Mouse (Mus musculus) forebrain, postnatal 0 days (tissue): ENCODE results near the gene P3h1. TPM values are rescaled to one million over a fixed set of nuclear protein-coding genes. Genes with fewer than 3 reads are reported as not detected.

Experiments
- ATAC-seq: fragments of 200-750 bp; cut with Nextera tagmentation; 2 replicates; pipeline ENCODE4 v1.8.0; 2017; ENCODE audit warnings: mild to moderate bottlenecking, moderate library complexity
- DNase-seq: peaks from one replicate; pipeline ENCODE4 v3.0.0-alpha.2; 2015
- H3K27ac ChIP-seq: fragments of 300-500 bp; sonication (generic); 2 replicates; pipeline ENCODE4 v1.5.1; 2014; ENCODE audit warnings: low read depth, mild to moderate bottlenecking, antibody characterized with exemption, low read length, moderate library complexity, mixed read lengths
- H3K27me3 ChIP-seq: fragments of 300-500 bp; sonication (generic); 2 replicates; pipeline ENCODE4 v1.6.1; 2014; ENCODE audit warnings: mild to moderate bottlenecking, low read length, mixed read lengths; ENCODE audit not compliant: insufficient read depth
- H3K36me3 ChIP-seq: fragments of 300-500 bp; sonication (generic); 2 replicates; pipeline ENCODE4 v1.6.1; 2014; ENCODE audit warnings: mild to moderate bottlenecking, moderate library complexity; ENCODE audit not compliant: insufficient read depth
- H3K4me1 ChIP-seq: fragments of 300-500 bp; sonication (generic); 2 replicates; pipeline ENCODE4 v1.6.1; 2014; ENCODE audit warnings: antibody characterized with exemption; ENCODE audit not compliant: insufficient read depth
- H3K4me2 ChIP-seq: fragments of 300-500 bp; sonication (generic); 2 replicates; pipeline ENCODE4 v1.6.1; 2014; ENCODE audit warnings: low read depth, mild to moderate bottlenecking, moderate library complexity
- H3K4me3 ChIP-seq: fragments of 300-500 bp; sonication (generic); 2 replicates; pipeline ENCODE4 v1.5.1; 2014; ENCODE audit warnings: low read depth, low read length, mixed read lengths
- H3K9ac ChIP-seq: fragments of 300-500 bp; sonication (generic); 2 replicates; pipeline ENCODE4 v1.6.1; 2014; ENCODE audit warnings: mild to moderate bottlenecking
- H3K9me3 ChIP-seq: fragments of 300-500 bp; sonication (generic); 2 replicates; pipeline ENCODE4 v1.6.1; 2016; ENCODE audit warnings: low read length
- CTCF ChIP-seq: sonication (generic); IDR thresholded peaks from 2 replicates; pipeline ENCODE4 v1.5.1; 2016; ENCODE audit warnings: antibody characterized with exemption, control low read depth, low read depth
- whole genome bisulfite sequencing: fragments of 180-500 bp; shearing (Covaris S2); extraction: QIAGEN DNeasy Blood & Tissue Kit; methylation state at CpG from one replicate; pipeline ENCODE4 v1.1.7; 2014; 5-methylcytosine and 5-hydroxymethylcytosine counted together
- polyA plus RNA-seq: library from polyadenylated mRNA; unstranded; fragments of >200 nt; fragmentation: Nextera tagmentation; extraction: Ambion mirVana; gene quantifications from 2 replicates; pipeline ENCODE4 v1.2.1, GENCODE M21; 2015
- total RNA-seq: library from RNA; depleted of rRNA; stranded (reverse); fragments of >200 nt; gene quantifications from 2 replicates; pipeline ENCODE4 v1.2.3, GENCODE M21; 2014

Gene P3h1
- total and polyA plus RNA-seq, 2 experiments from 2014 or later, result 8.9 to 12.8 TPM

GRCm38 (mm10) chr4:119234348-119234747 is 1.6 kb downstream of the P3h1 start:
- WGBS, result 84% methylated on average over 3 of the region's 3 CpGs

GRCm38 (mm10) chr4:119238661-119239060 is 5.9 kb downstream of the P3h1 start:
- Histone ChIP-seq H3K27ac (no peak overlapping the region), H3K27me3 (no peaks in the 10 kb centered on the region), H3K36me3 (peaks cover 49% of the 10 kb centered on the region), H3K9ac (no peak overlapping the region), H3K9me3 (no peaks in the 10 kb centered on the region), H3K4me2 (no peak overlapping the region), H3K4me1 (peaks cover 7% of the 10 kb centered on the region; the same call in 1 of the 2 replicates), H3K4me3 (no peak overlapping the region)
- DNase-seq (no peak), ATAC-seq (no peak)
- 70% methylated on average over 3 of the region's 3 CpGs for WGBS
- no peak for TF ChIP-seq CTCF

More at GRCm38 (mm10) chr4:119234348-119234747, 1.6 kb downstream of the P3h1 start:
- peak overlapping the region; percentile 65; the same call in 1 of the 2 replicates for H3K9ac ChIP-seq
- H3K9me3 ChIP-seq, result no peaks in the 10 kb centered on the region
- peaks cover 21% of the 10 kb centered on the region for H3K36me3 ChIP-seq
- ATAC-seq, result no peak
- peaks cover 5% of the 10 kb centered on the region; the same call in 1 of the 2 replicates for H3K4me1 ChIP-seq
- no peak for TF ChIP-seq CTCF
- H3K4me3 ChIP-seq, result peak overlapping the region; percentile 73; the same call in 1 of the 2 replicates
- H3K4me2 ChIP-seq, result peak overlapping the region; percentile 85
- no peaks in the 10 kb centered on the region for H3K27me3 ChIP-seq
- no peak overlapping the region for H3K27ac ChIP-seq
- DNase-seq, result no peak

- peaks cover 6% of the 10 kb centered on the region; the same call in 1 of the 2 replicates for H3K4me1 ChIP-seq
- DNase-seq (peak; percentile 85), ATAC-seq (peak; percentile 70)
- peak overlapping the region; percentile 82 for H3K27ac ChIP-seq
- TF ChIP-seq CTCF, result peak; percentile 90
- WGBS, result 33% methylated on average over 12 of the region's 12 CpGs
- no peaks in the 10 kb centered on the region for H3K27me3 ChIP-seq
- no peaks in the 10 kb centered on the region for H3K9me3 ChIP-seq
- H3K36me3 ChIP-seq, result peaks cover 55% of the 10 kb centered on the region
- peak overlapping the region; percentile 43 for H3K9ac ChIP-seq
- H3K4me2 ChIP-seq, result peak overlapping the region; percentile 34; the same call in 1 of the 2 replicates
- no peak overlapping the region for H3K4me3 ChIP-seq
Measured at GRCm38 (mm10) chr4:119239181-119239682, 6.5 kb downstream of the P3h1 start.

- Histone ChIP-seq H3K9me3 (no peaks in the 10 kb centered on the region), H3K4me3 (no peak overlapping the region), H3K4me1 (peaks cover 3% of the 10 kb centered on the region; the same call in 1 of the 2 replicates), H3K9ac (no peak overlapping the region), H3K36me3 (peaks cover 62% of the 10 kb centered on the region), H3K27me3 (no peaks in the 10 kb centered on the region), H3K4me2 (no peak overlapping the region), H3K27ac (no peak overlapping the region)
- 82% methylated on average over 14 of the region's 14 CpGs for WGBS
- DNase-seq (peak; percentile 63), ATAC-seq (peak; percentile 83)
- peak; percentile 75 for TF ChIP-seq CTCF
Measured at GRCm38 (mm10) chr4:119241664-119242063, 8.9 kb downstream of the P3h1 start.

GRCm38 (mm10) chr4:119242571-119242970 is 9.9 kb downstream of the P3h1 start:
- Histone ChIP-seq H3K27ac (peak overlapping the region; percentile 4; the same call in 1 of the 2 replicates), H3K4me1 (peaks cover 3% of the 10 kb centered on the region; the same call in 1 of the 2 replicates), H3K4me2 (no peak overlapping the region), H3K4me3 (no peak overlapping the region), H3K9ac (no peak overlapping the region), H3K27me3 (no peaks in the 10 kb centered on the region), H3K36me3 (peaks cover 57% of the 10 kb centered on the region), H3K9me3 (no peaks in the 10 kb centered on the region)
- no peak for DNase-seq
- TF ChIP-seq CTCF, result no peak
- ATAC-seq, result no peak
- WGBS, result 93% methylated on average over 12 of the region's 12 CpGs

- Histone ChIP-seq H3K9me3 (no peaks in the 10 kb centered on the region), H3K27ac (peak overlapping the region; percentile 45; the same call in 1 of the 2 replicates), H3K9ac (no peak overlapping the region), H3K4me1 (no peaks in the 10 kb centered on the region), H3K27me3 (no peaks in the 10 kb centered on the region), H3K4me3 (no peak overlapping the region), H3K36me3 (peaks cover 64% of the 10 kb centered on the region), H3K4me2 (no peak overlapping the region)
- no peak for TF ChIP-seq CTCF
- WGBS, result 81% methylated on average over 22 of the region's 22 CpGs
- ATAC-seq (no peak), DNase-seq (no peak)
Measured at GRCm38 (mm10) chr4:119244468-119245240, 11.9 kb downstream of the P3h1 start.

GRCm38 (mm10) chr4:119245556-119245955 is 12.8 kb downstream of the P3h1 start:
- WGBS, result 42% methylated on average over 7 of the region's 7 CpGs
- H3K4me1 ChIP-seq, result no peaks in the 10 kb centered on the region
- H3K4me3 ChIP-seq, result no peak overlapping the region
- peak; percentile 66 for DNase-seq
- no peaks in the 10 kb centered on the region for H3K27me3 ChIP-seq
- H3K9me3 ChIP-seq, result no peaks in the 10 kb centered on the region
- no peak overlapping the region for H3K9ac ChIP-seq
- ATAC-seq, result peak; percentile 47
- no peak for TF ChIP-seq CTCF
- no peak overlapping the region for H3K4me2 ChIP-seq
- H3K27ac ChIP-seq, result peak overlapping the region; percentile 45; the same call in 1 of the 2 replicates
- H3K36me3 ChIP-seq, result peaks cover 64% of the 10 kb centered on the region
